ENCODE assay signal across 22 mouse cellular contexts in genomic region chr4:68280903-68281302, GRCm38 (mm10).
"Had no signal": no experiment of that assay in that cellular context is flagged by ENCODE, and none has a peak within 500 bp of the region (broad histone marks: within the 10 kb centered on the region; RNA-seq: fewer than 3 reads in every experiment).

No protein-coding gene starts in this region.

- ATAC-seq: hindbrain, embryonic 16.5 days; hindbrain, postnatal 0 days; inflammation-experienced regulatory T-cells, adult 6 months; intestine, embryonic 15.5 days; intestine, embryonic 16.5 days; intestine, postnatal 0 days had no signal

- DNase-seq: heart, postnatal 10 days; heart, postnatal 14 days; heart, postnatal 36 days; heart, postnatal 4 days; kidney, adult 11 months; kidney, adult 18-20 months; kidney, adult 2 months; kidney, adult 8-10 months; kidney, adult 9 months; kidney, postnatal 10 days; kidney, postnatal 14 days; kidney, postnatal 25 days; kidney, postnatal 36 days; kidney, postnatal 4 days; layer of hippocampus, adult 9-11 months; layer of hippocampus, postnatal 36 days had no signal
